Mouse (Mus musculus): Measurements from ENCODE around the gene Atp4a. TPM values are rescaled to one million over a fixed set of nuclear protein-coding genes. Genes with fewer than 3 reads are reported as not detected.
A peak's percentile ranks its signal among the peaks of the same experiment; 100 is the strongest.

The Atp4a gene
- total RNA-seq (2015) (1.2 and 1.3 TPM in 2 replicates), total RNA-seq (2017) (0.37 and 0.51 TPM in 2 replicates)

- no peak for ATAC-seq (replicated peaks; ENCODE audit: poor library complexity)
Measured at GRCm38 (mm10) chr7:30711942-30712341, at the start of gene Atp4a. Atp4a (plus strand) TSS chr7:30712209.

GRCm38 (mm10) chr7:30664529-30665200 lies 47.3 kb upstream of the Atp4a start, which contains the start of gene Haus5:
Haus5 (minus strand) TSS chr7:30664994.
- ATAC-seq (replicated peaks; ENCODE audit: poor library complexity), result peak; percentile 99

- no peak for ATAC-seq (replicated peaks; ENCODE audit: poor library complexity)
Measured at GRCm38 (mm10) chr7:30665321-30665720, 46.7 kb upstream of the Atp4a start.

GRCm38 (mm10) chr7:30669229-30669628 lies 42.8 kb upstream of the Atp4a start:
- peak; percentile 72 for ATAC-seq (replicated peaks; ENCODE audit: poor library complexity)

- no peak for ATAC-seq (replicated peaks; ENCODE audit: poor library complexity)
Measured at GRCm38 (mm10) chr7:30671480-30671879, 40.5 kb upstream of the Atp4a start, which contains the start of gene Pmis2. Pmis2 (minus strand) TSS chr7:30671605.

DNA sequence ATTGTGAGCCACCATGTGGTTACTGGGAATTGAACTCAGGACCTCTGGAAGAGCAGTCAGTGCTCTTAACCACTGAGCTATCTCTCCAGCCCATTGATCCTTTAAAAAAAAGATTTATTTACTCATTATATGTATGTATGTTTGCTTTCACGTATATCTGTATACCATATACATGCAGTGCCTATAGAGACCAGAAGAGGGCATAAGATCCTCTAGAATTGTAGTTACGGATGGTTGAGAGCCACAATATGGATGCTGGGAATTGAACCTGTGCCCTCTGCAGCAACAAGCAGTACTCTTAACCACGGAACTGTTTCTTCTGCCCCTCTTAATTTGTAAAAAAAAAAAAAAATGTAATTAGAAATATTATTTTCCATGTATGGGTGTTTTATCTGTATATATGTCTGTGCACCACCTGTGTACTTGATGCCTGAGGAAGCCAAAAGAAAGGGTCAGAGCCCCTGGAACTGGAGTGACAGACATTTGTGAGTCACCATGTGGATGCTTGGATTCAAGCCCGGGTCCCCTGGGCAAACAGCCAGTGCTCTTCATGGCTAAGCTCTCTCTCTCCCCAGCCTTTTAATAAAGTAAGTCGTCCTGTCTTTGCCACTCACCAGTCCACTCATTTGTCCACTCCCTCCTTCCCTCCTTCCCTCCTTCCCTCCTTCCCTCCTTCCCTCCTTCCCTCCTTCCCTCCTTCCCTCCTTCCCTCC lies 33.6 kb upstream of the Atp4a start:
- no peak for ATAC-seq (replicated peaks; ENCODE audit: poor library complexity)

DNA sequence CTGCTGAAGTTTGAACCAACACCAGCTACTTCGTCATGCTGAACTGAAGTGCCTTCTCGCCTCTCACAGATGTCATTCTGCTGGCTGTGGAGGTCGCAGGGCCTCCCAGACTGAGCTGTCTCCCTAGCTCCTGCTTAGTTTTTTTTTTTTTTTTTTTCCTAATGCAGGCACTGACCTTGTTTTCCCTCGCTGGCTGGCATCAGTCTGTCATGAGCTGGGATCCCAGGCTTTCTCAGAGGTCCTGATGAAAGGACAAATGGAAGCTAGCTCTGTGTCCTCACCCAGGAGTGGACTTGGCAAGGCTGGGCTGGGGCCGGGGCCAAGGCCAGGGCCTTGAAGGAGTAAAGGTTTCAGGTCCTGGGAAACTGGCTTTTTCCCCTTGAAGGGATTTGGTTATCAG lies 30.1 kb upstream of the Atp4a start:
- no peak for ATAC-seq (replicated peaks; ENCODE audit: poor library complexity)

- peak; percentile 57 for ATAC-seq (replicated peaks; ENCODE audit: poor library complexity)
Measured at GRCm38 (mm10) chr7:30683425-30683824, 28.6 kb upstream of the Atp4a start.

GRCm38 (mm10) chr7:30688325-30688724 lies 23.7 kb upstream of the Atp4a start:
- ATAC-seq (replicated peaks; ENCODE audit: poor library complexity), result no peak

GRCm38 (mm10) chr7:30698101-30698500 lies 13.9 kb upstream of the Atp4a start:
- ATAC-seq (replicated peaks; ENCODE audit: poor library complexity), result peak; percentile 93

- peak; percentile 69 for ATAC-seq (replicated peaks; ENCODE audit: poor library complexity)
Measured at GRCm38 (mm10) chr7:30698589-30698988, 13.4 kb upstream of the Atp4a start, which contains the start of gene 2200002J24Rik. 2200002J24Rik (plus strand) TSS chr7:30698926.

GRCm38 (mm10) chr7:30706214-30706882 lies 5.7 kb upstream of the Atp4a start:
- peak; percentile 73 for ATAC-seq (replicated peaks; ENCODE audit: poor library complexity)

GRCm38 (mm10) chr7:30707441-30707840 lies 4.6 kb upstream of the Atp4a start:
- no peak for ATAC-seq (replicated peaks; ENCODE audit: poor library complexity)

DNA sequence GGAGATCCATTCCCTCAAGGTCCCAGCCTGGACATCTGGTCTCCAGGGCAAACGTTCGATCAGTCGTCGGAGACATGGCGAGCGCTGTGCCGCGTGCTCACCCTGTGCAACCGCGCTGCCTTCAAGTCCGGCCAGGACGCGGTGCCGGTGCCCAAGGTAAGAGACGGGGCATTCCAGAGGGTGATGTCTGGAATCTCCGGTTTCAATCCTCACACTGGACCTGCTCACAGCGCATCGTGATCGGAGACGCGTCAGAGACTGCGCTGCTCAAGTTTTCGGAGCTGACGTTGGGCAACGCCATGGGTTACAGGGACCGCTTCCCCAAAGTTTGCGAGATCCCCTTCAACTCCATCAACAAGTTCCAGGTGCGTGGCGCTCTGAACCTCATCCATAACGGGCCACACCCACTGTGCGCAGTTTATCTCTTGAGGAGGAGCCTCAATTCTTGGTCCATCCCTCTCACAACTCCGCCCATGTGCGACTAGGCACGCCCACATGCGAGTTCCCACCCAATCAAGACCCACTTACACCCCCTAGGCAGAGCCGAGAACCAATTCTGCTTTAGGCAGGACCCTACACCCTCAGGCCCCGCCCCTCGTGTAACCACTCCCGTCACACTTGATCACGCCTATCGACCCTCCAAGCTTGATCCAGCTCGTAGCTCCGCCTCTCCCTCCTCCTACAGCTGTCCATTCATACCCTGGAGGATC lies 5.2 kb downstream of the Atp4a start:
- peak; percentile 96 for ATAC-seq (replicated peaks; ENCODE audit: poor library complexity)

DNA sequence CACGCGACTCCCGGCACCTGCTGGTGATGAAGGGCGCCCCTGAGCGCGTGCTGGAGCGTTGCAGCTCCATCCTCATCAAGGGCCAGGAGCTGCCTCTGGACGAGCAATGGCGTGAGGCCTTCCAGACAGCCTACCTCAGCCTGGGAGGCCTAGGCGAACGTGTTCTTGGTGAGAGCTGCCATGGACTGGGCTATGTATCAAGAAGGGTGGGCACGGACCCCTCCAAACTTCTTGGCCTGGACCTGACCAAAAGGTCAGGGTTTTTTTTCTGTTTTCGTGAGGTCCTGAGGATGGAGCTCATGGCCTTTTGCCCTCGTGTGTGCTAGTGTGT lies 5.7 kb downstream of the Atp4a start:
- ATAC-seq (replicated peaks; ENCODE audit: poor library complexity), result no peak

DNA sequence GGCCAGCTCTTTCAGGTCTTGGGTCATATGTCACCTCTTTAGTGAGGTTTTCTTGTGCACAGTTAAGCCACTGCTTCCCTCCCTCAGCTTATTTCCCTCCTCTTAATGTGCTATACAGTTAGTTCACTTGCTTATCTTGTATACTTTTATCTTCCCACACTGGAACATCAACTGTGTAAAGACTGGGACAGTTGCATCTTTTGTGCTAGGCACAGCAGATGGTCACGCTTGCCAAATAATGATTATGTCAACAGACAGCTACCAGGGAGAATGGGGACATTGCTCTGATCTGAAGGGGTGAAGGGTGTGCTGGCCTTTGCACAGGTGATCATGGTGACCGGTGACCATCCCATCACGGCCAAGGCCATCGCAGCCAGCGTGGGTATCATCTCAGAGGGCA lies 7.7 kb downstream of the Atp4a start:
- ATAC-seq (replicated peaks; ENCODE audit: poor library complexity), result no peak

- no peak for ATAC-seq (replicated peaks; ENCODE audit: poor library complexity)
Measured at GRCm38 (mm10) chr7:30721286-30721685, 9.3 kb downstream of the Atp4a start.

DNA sequence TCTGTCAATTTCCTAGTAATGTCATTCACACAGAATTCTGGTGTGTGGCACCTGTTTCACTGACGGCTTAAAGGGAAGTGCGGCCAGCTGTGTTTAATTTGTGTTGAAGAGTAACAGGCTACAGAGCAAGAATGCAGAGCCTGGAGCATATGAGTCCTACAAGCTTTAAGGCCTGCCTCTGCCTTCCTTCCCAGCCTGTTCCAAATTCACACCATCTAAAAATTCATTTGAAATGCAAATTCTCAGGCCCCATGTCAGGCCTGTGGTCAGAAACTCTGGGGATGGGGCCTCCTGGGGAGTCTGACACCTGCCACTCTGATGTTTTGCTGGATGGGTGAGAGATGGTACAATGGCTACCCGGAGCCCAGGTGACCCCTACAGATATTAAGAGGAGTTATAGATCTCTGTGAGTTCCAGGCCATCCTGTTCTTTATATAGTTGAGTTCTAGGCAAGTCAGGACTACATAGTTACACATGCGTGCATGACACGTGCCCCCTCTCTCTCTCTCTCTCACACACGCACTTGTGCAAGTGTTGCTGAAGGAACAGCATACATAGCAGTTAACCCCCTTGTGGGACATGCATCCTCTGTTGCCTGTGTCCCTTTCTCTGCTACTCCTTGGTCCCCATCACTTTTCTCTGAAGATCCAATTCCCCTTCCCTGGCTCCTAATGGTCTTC lies 11.4 kb downstream of the Atp4a start:
- no peak for ATAC-seq (replicated peaks; ENCODE audit: poor library complexity)

DNA sequence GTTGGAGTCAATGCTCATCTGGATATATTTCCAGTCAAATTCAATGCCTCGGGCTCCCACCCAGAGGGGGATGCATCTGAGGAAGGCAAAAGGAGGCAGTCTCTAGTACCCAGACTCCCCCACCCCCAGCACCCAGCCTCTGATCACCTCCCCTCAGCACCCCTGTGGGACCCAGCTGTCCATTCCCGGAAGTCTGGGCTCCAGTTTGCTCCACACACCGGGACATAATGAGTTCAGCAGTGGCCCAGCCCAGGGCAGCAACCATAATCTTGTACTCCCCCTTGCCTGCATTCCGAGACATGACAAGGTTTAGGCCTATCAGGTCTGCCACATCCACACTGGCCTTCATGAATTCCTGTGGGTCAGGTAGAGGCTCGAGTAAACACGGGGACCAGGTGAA lies 16.2 kb downstream of the Atp4a start:
- no peak for ATAC-seq (replicated peaks; ENCODE audit: poor library complexity)

DNA sequence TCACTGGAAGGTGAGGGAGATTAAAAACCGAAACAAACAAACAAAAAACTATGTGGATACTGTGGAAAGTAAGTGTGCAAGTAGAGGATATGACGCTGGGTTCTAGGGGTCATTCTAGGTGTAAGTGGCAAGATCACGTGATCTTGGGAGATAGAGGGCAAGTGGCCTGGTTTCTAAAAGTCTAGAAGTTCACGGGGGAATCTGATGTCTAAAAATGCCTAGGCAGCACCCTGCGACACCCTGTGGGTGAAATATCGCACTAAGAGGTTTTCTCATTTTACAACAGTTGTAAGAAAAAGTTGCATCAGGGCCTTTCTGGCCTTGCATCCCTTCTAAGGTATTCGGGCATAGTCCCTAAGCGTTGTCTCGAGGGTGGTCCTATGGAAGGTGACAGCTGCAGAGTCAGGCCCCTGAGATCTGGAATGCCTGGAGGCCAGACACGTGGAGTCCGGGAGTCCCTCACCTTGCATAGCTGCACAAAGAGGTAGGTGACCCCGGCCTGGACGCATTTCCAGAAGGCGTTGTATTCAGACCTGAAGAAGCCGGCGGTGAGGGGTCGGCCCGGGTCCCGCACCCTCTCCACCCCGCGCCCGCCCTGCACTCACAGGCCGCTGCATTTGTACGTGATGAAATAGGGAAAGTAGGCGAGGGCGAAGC lies 16.9 kb downstream of the Atp4a start:
- no peak for ATAC-seq (replicated peaks; ENCODE audit: poor library complexity)
